Mouse (Mus musculus): ENCODE data around the gene Rho. TPM values are rescaled to one million over a fixed set of nuclear protein-coding genes. Genes with fewer than 3 reads are reported as not detected.

Rho gene
- polyA plus RNA-seq, 1 experiment from 2014 or later: 0.16 TPM

GRCm38 (mm10) chr6:115901489-115901931 lies 30.0 kb upstream of the Rho start:
- Histone ChIP-seq H3K9me3 (ENCODE audit: control insufficient read depth) (no peaks in the 10 kb centered on the region), H3K4me3 (ENCODE audit: low read depth, low read length) (no peak overlapping the region), H3K27me3 (replicated peaks; ENCODE audit: control insufficient read depth, insufficient read depth, low read length) (no peaks in the 10 kb centered on the region), H3K27ac (ENCODE audit: low read depth, low read length) (no peak overlapping the region), H3K4me1 (replicated peaks; ENCODE audit: control insufficient read depth, insufficient read depth, low read length) (no peaks in the 10 kb centered on the region), H3K36me3 (ENCODE audit: control insufficient read depth, insufficient read depth) (no peaks in the 10 kb centered on the region), H3K4me2 (replicated peaks; ENCODE audit: low read depth) (no peak overlapping the region), H3K9ac (ENCODE audit: low read depth, low read length) (no peak overlapping the region)
- ATAC-seq: no peak
- 79% methylated on average over 8 of the region's 8 CpGs for WGBS
- TF ChIP-seq CTCF (IDR thresholded peaks at IDR 0.05; ENCODE audit: low read depth): no peak

GRCm38 (mm10) chr6:115902545-115902944 lies 29.0 kb upstream of the Rho start:
- H3K27ac ChIP-seq (ENCODE audit: low read depth, low read length): no peak overlapping the region
- H3K27me3 ChIP-seq (replicated peaks; ENCODE audit: control insufficient read depth, insufficient read depth, low read length): no peaks in the 10 kb centered on the region
- H3K4me1 ChIP-seq (replicated peaks; ENCODE audit: control insufficient read depth, insufficient read depth, low read length): no peaks in the 10 kb centered on the region
- WGBS: 76% methylated on average over 3 of the region's 3 CpGs
- H3K9ac ChIP-seq (ENCODE audit: low read depth, low read length): no peak overlapping the region
- no peaks in the 10 kb centered on the region for H3K9me3 ChIP-seq (ENCODE audit: control insufficient read depth)
- H3K36me3 ChIP-seq (ENCODE audit: control insufficient read depth, insufficient read depth): no peaks in the 10 kb centered on the region
- no peak overlapping the region for H3K4me3 ChIP-seq (ENCODE audit: low read depth, low read length)
- TF ChIP-seq CTCF (IDR thresholded peaks at IDR 0.05; ENCODE audit: low read depth): no peak
- no peak for ATAC-seq
- H3K4me2 ChIP-seq (replicated peaks; ENCODE audit: low read depth): no peak overlapping the region

- WGBS: 89% methylated on average over 6 of the region's 6 CpGs
- no peak for ATAC-seq
- Histone ChIP-seq H3K36me3 (ENCODE audit: control insufficient read depth, insufficient read depth) (no peaks in the 10 kb centered on the region), H3K27me3 (replicated peaks; ENCODE audit: control insufficient read depth, insufficient read depth, low read length) (no peaks in the 10 kb centered on the region), H3K4me1 (replicated peaks; ENCODE audit: control insufficient read depth, insufficient read depth, low read length) (0 out of 2 replicates have a peak, but pooled peaks cover 4% of the 10 kb centered on the region), H3K4me2 (replicated peaks; ENCODE audit: low read depth) (no peak overlapping the region), H3K27ac (ENCODE audit: low read depth, low read length) (no peak overlapping the region), H3K9me3 (ENCODE audit: control insufficient read depth) (no peaks in the 10 kb centered on the region), H3K9ac (ENCODE audit: low read depth, low read length) (no peak overlapping the region), H3K4me3 (ENCODE audit: low read depth, low read length) (no peak overlapping the region)
- no peak for TF ChIP-seq CTCF (IDR thresholded peaks at IDR 0.05; ENCODE audit: low read depth)
These were observed 26.0 kb upstream of the Rho start for GRCm38 (mm10) chr6:115905568-115905967.

- Histone ChIP-seq H3K4me1 (replicated peaks; ENCODE audit: control insufficient read depth, insufficient read depth, low read length) (0 out of 2 replicates have a peak, but pooled peaks cover 4% of the 10 kb centered on the region), H3K9me3 (ENCODE audit: control insufficient read depth) (no peaks in the 10 kb centered on the region), H3K27ac (ENCODE audit: low read depth, low read length) (no peak overlapping the region), H3K27me3 (replicated peaks; ENCODE audit: control insufficient read depth, insufficient read depth, low read length) (no peaks in the 10 kb centered on the region), H3K4me3 (ENCODE audit: low read depth, low read length) (no peak overlapping the region), H3K36me3 (ENCODE audit: control insufficient read depth, insufficient read depth) (no peaks in the 10 kb centered on the region), H3K9ac (ENCODE audit: low read depth, low read length) (no peak overlapping the region), H3K4me2 (replicated peaks; ENCODE audit: low read depth) (no peak overlapping the region)
- 88% methylated on average over 1 of the region's 1 CpGs for WGBS
- no peak for TF ChIP-seq CTCF (IDR thresholded peaks at IDR 0.05; ENCODE audit: low read depth)
- ATAC-seq: no peak
These were observed 25.1 kb upstream of the Rho start for GRCm38 (mm10) chr6:115906455-115906854.

GRCm38 (mm10) chr6:115906871-115907270 lies 24.7 kb upstream of the Rho start:
- H3K36me3 ChIP-seq (ENCODE audit: control insufficient read depth, insufficient read depth): no peaks in the 10 kb centered on the region
- 90% methylated on average over 2 of the region's 2 CpGs for WGBS
- H3K9me3 ChIP-seq (ENCODE audit: control insufficient read depth): no peaks in the 10 kb centered on the region
- ATAC-seq: no peak
- no peak overlapping the region for H3K4me2 ChIP-seq (replicated peaks; ENCODE audit: low read depth)
- no peak overlapping the region for H3K9ac ChIP-seq (ENCODE audit: low read depth, low read length)
- TF ChIP-seq CTCF (IDR thresholded peaks at IDR 0.05; ENCODE audit: low read depth): no peak
- no peaks in the 10 kb centered on the region for H3K27me3 ChIP-seq (replicated peaks; ENCODE audit: control insufficient read depth, insufficient read depth, low read length)
- H3K4me3 ChIP-seq (ENCODE audit: low read depth, low read length): no peak overlapping the region
- H3K27ac ChIP-seq (ENCODE audit: low read depth, low read length): no peak overlapping the region
- H3K4me1 ChIP-seq (replicated peaks; ENCODE audit: control insufficient read depth, insufficient read depth, low read length): 0 out of 2 replicates have a peak, but pooled peaks cover 4% of the 10 kb centered on the region

GRCm38 (mm10) chr6:115908421-115908982 lies 23.0 kb upstream of the Rho start:
- Histone ChIP-seq H3K27me3 (replicated peaks; ENCODE audit: control insufficient read depth, insufficient read depth, low read length) (no peaks in the 10 kb centered on the region), H3K4me1 (replicated peaks; ENCODE audit: control insufficient read depth, insufficient read depth, low read length) (0 out of 2 replicates have a peak, but pooled peaks cover 4% of the 10 kb centered on the region), H3K9ac (ENCODE audit: low read depth, low read length) (no peak overlapping the region), H3K4me3 (ENCODE audit: low read depth, low read length) (no peak overlapping the region), H3K36me3 (ENCODE audit: control insufficient read depth, insufficient read depth) (no peaks in the 10 kb centered on the region), H3K27ac (ENCODE audit: low read depth, low read length) (no peak overlapping the region), H3K4me2 (replicated peaks; ENCODE audit: low read depth) (0 out of 2 replicates have a peak overlapping the region, but pooled peaks have one; percentile 3), H3K9me3 (ENCODE audit: control insufficient read depth) (no peaks in the 10 kb centered on the region)
- ATAC-seq: no peak
- TF ChIP-seq CTCF (IDR thresholded peaks at IDR 0.05; ENCODE audit: low read depth): no peak
- WGBS: 29% methylated on average over 6 of the region's 6 CpGs

Measured in intestine, postnatal 0 days (tissue).